In the genomic region with DNA sequence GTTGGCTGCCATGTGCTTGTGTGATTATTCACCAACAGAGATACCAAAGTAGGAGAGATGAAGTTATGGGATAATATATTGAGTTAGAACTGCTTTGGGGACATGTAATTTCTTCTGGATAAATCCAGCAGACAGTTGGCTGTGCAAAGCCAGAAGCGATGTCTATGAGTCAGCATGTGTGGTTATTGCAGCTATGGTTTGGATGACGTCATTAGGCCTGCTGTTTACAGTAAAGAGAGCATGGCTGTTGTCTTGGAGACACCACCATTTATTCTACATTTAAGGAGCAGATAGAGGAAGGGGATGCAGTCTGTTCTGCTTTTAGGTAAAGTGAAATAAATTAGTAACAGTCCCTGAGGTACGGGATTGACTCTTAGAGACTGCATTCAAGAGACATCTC, we compare ENCODE assay signal across 1 mouse cellular context.
TF ChIP-seq lines count a peak whose summit lies in the region.

No protein-coding gene starts in this region.

TF ChIP-seq in MEL, 35 proteins besides CTCF, POLR2A, EP300 and RAD21 (continued from another document):
- TF ChIP-seq POLR2AphosphoS5 (IDR thresholded peaks at IDR 0.05; ENCODE audit: borderline replicate concordance, low read depth, low read length) = no peak
